Mouse (Mus musculus): ENCODE measurements around the gene Agr2. TPM values are rescaled to one million over a fixed set of nuclear protein-coding genes. Genes with fewer than 3 reads are reported as not detected.

Gene Agr2
- polyA plus RNA-seq, 1 experiment from 2014 or later = not detected

DNA sequence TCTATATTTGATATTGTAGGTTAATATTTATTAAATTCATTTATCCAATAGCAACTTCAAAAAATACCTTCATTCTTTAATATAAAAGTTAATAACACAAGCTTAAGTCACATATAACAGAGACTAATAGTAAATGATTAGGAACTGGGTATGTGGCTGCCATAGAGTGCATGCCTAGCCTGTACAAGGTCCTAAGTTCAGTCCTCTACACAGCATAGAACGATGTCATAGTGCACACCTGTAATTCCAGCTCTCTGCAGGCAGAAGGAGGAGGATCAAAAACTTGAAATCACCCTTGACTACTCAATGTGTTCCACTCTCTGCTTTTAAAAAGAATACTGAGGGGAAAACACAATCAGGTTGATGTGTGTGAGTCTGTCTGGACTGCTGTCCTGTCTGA lies 57.6 kb downstream of the Agr2 start:
- Histone ChIP-seq H3K4me3 (no peak overlapping the region), H3K9me3 (replicated peaks) (no peaks in the 10 kb centered on the region), H3K4me1 (peaks cover 13% of the 10 kb centered on the region), H3K27me3 (ENCODE audit: low read depth, poor library complexity, severe bottlenecking) (no peaks in the 10 kb centered on the region), H3K27ac (no peak overlapping the region), H3K36me3 (no peaks in the 10 kb centered on the region)
- WGBS = 86% methylated on average over 1 of the region's 1 CpGs
- no peak for DNase-seq (ENCODE audit: low spot score)

Other genes with a start within 250 kb of the Agr2 start
- not detected in 2 replicates for gene Agr3, start 67.3 kb upstream of the Agr2 start, polyA plus RNA-seq (2016; fragmentation: Nextera tagmentation; extraction: Ambion mirVana)
- 47.2 and 57.7 TPM in 2 replicates for gene Tspan13, start 49.6 kb downstream of the Agr2 start, polyA plus RNA-seq (2016; fragmentation: Nextera tagmentation; extraction: Ambion mirVana)
- gene Ankmy2, start 164.2 kb downstream of the Agr2 start, polyA plus RNA-seq (2016; fragmentation: Nextera tagmentation; extraction: Ambion mirVana) = 17.3 and 20.1 TPM in 2 replicates
- 293 and 316 TPM in 2 replicates for gene Bzw2, start 165.2 kb downstream of the Agr2 start, polyA plus RNA-seq (2016; fragmentation: Nextera tagmentation; extraction: Ambion mirVana)

Measured in limb, embryonic 10.5 days (tissue).